Mouse (Mus musculus): ENCODE measurements around the gene Ift122. TPM values are rescaled to one million over a fixed set of nuclear protein-coding genes. Genes with fewer than 3 reads are reported as not detected.
A peak's percentile ranks its signal among the peaks of the same experiment; 100 is the strongest.
"Not testable (repeated sequence)": the region's sequence is repeated elsewhere in the genome, so short reads cannot be mapped to it uniquely, and the experiment has no call there.

Ift122 gene
- polyA plus RNA-seq, 1 experiment from 2014 or later, result 18.8 TPM

GRCm38 (mm10) chr6:115852446-115853090 is 702 bp upstream of the Ift122 start:
- peaks cover 6% of the 10 kb centered on the region; the same call in 1 of the 2 replicates for H3K36me3 ChIP-seq
- no peaks in the 10 kb centered on the region for H3K27me3 ChIP-seq (replicated peaks)
- H3K9me3 ChIP-seq, result no peaks in the 10 kb centered on the region
- peaks cover 12% of the 10 kb centered on the region; the same call in 1 of the 2 replicates for H3K4me1 ChIP-seq
- 5% methylated on average over 20 of the region's 20 CpGs for WGBS
- peak overlapping the region; percentile 30; the same call in 1 of the 2 replicates for H3K9ac ChIP-seq
- H3K4me2 ChIP-seq, result peak overlapping the region; percentile 70
- H3K4me3 ChIP-seq (replicated peaks), result peak overlapping the region; percentile 67
- no peak for ATAC-seq (ENCODE audit: insufficient read depth, low FRiP score, low read depth)
- peak overlapping the region; percentile 79 for H3K27ac ChIP-seq

GRCm38 (mm10) chr6:115853985-115854384 is 715 bp downstream of the Ift122 start:
- peak overlapping the region; percentile 53 for H3K9ac ChIP-seq
- peak overlapping the region; percentile 71 for H3K4me2 ChIP-seq
- H3K27me3 ChIP-seq (replicated peaks), result no peaks in the 10 kb centered on the region
- peak overlapping the region; percentile 90 for H3K27ac ChIP-seq
- peak overlapping the region; percentile 67 for H3K4me3 ChIP-seq (replicated peaks)
- no peak for ATAC-seq (ENCODE audit: insufficient read depth, low FRiP score, low read depth)
- peaks cover 13% of the 10 kb centered on the region for H3K4me1 ChIP-seq
- WGBS, result 36% methylated on average over 7 of the region's 7 CpGs
- peaks cover 6% of the 10 kb centered on the region; the same call in 1 of the 2 replicates for H3K36me3 ChIP-seq
- no peaks in the 10 kb centered on the region for H3K9me3 ChIP-seq

DNA sequence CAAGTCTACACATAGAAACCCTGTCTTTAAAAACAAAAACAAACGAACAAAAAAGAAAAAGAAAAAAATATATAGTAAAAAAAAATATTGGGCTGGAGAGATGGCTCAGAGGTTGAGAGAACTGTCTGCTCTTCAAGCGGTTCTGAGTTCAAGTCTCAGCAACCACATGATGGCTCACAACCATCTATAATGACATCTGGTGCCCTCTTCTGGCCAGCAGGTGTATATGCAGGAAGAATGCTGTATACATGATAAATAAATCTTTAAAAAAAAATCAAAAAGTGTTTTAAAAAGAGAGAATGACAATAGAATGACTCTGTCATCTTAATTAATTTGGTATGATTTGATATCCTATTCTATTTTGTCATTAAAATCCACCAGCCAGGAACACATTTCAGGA is 1.2 kb downstream of the Ift122 start:
- 61% methylated on average over 2 of the region's 2 CpGs for WGBS
- Histone ChIP-seq H3K4me1 (peaks cover 17% of the 10 kb centered on the region), H3K9ac (no peak overlapping the region), H3K36me3 (peaks cover 6% of the 10 kb centered on the region; the same call in 1 of the 2 replicates), H3K4me3 (replicated peaks) (no peak overlapping the region), H3K27ac (no peak overlapping the region), H3K9me3 (no peaks in the 10 kb centered on the region), H3K27me3 (replicated peaks) (no peaks in the 10 kb centered on the region), H3K4me2 (no peak overlapping the region)
- no peak for ATAC-seq (ENCODE audit: insufficient read depth, low FRiP score, low read depth)

GRCm38 (mm10) chr6:115855733-115856360 is 2.6 kb downstream of the Ift122 start:
- ATAC-seq (ENCODE audit: insufficient read depth, low FRiP score, low read depth), result no peak
- Histone ChIP-seq H3K4me3 (replicated peaks) (no peak overlapping the region), H3K9ac (no peak overlapping the region), H3K27me3 (replicated peaks) (no peaks in the 10 kb centered on the region), H3K36me3 (no peaks in the 10 kb centered on the region), H3K4me1 (peaks cover 26% of the 10 kb centered on the region), H3K9me3 (no peaks in the 10 kb centered on the region), H3K4me2 (0 out of 2 replicates have a peak overlapping the region, but pooled peaks have one; percentile 6), H3K27ac (peak overlapping the region; percentile 64)
- 71% methylated on average over 3 of the region's 3 CpGs for whole genome bisulfite sequencing

GRCm38 (mm10) chr6:115856361-115856745 is 3.1 kb downstream of the Ift122 start:
- 44% methylated on average over 4 of the region's 4 CpGs for WGBS
- H3K4me1 ChIP-seq, result peaks cover 26% of the 10 kb centered on the region
- H3K36me3 ChIP-seq, result no peaks in the 10 kb centered on the region
- H3K9ac ChIP-seq, result no peak overlapping the region
- H3K9me3 ChIP-seq, result no peaks in the 10 kb centered on the region
- no peaks in the 10 kb centered on the region for H3K27me3 ChIP-seq (replicated peaks)
- no peak overlapping the region for H3K4me3 ChIP-seq (replicated peaks)
- peak overlapping the region; percentile 6; the same call in 1 of the 2 replicates for H3K4me2 ChIP-seq
- no peak for ATAC-seq (ENCODE audit: insufficient read depth, low FRiP score, low read depth)
- peak overlapping the region; percentile 64 for H3K27ac ChIP-seq

GRCm38 (mm10) chr6:115859258-115859657 is 6.0 kb downstream of the Ift122 start:
- H3K4me3 ChIP-seq (replicated peaks), result no peak overlapping the region
- no peaks in the 10 kb centered on the region for H3K36me3 ChIP-seq
- H3K27me3 ChIP-seq (replicated peaks), result no peaks in the 10 kb centered on the region
- no peaks in the 10 kb centered on the region for H3K9me3 ChIP-seq
- peak overlapping the region; percentile 28; the same call in 1 of the 2 replicates for H3K27ac ChIP-seq
- H3K9ac ChIP-seq, result no peak overlapping the region
- 0 out of 2 replicates have a peak, but pooled peaks have one; percentile 19 for ATAC-seq (ENCODE audit: insufficient read depth, low FRiP score, low read depth)
- peaks cover 29% of the 10 kb centered on the region for H3K4me1 ChIP-seq
- WGBS, result 42% methylated on average over 4 of the region's 4 CpGs
- no peak overlapping the region for H3K4me2 ChIP-seq

DNA sequence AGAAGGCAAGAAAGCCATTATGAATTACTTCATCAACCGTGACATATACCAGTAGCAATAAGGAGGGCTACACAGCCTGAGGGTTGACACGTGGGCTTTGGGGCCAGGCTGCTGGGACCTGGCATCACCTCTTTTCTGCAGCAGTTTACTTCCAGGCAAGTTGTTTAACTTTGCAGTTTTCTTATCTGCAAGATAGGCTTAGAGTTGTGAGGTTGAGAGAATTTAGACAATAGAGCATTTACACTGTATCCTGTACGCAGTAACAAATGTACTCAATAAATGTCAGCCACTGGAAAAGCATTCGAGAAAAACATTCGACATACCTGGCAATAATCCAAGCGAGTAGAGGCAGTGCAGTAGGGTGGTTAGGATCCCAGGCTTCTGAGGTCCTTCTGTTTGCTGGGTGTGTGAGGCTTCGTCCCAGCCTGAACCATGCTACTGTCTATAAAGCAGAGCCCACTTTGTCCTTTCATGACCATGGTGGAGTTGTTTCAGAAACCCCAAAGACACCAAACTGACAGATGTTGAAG is 6.8 kb downstream of the Ift122 start:
- 37% methylated on average over 7 of the region's 7 CpGs for WGBS
- no peaks in the 10 kb centered on the region for H3K27me3 ChIP-seq (replicated peaks)
- no peaks in the 10 kb centered on the region for H3K36me3 ChIP-seq
- H3K9ac ChIP-seq, result no peak overlapping the region
- H3K4me2 ChIP-seq, result no peak overlapping the region
- peak; percentile 36; the same call in 1 of the 2 replicates for ATAC-seq (ENCODE audit: insufficient read depth, low FRiP score, low read depth)
- no peaks in the 10 kb centered on the region for H3K9me3 ChIP-seq
- H3K4me3 ChIP-seq (replicated peaks), result no peak overlapping the region
- H3K27ac ChIP-seq, result peak overlapping the region; percentile 52; the same call in 1 of the 2 replicates
- H3K4me1 ChIP-seq, result peaks cover 30% of the 10 kb centered on the region

DNA sequence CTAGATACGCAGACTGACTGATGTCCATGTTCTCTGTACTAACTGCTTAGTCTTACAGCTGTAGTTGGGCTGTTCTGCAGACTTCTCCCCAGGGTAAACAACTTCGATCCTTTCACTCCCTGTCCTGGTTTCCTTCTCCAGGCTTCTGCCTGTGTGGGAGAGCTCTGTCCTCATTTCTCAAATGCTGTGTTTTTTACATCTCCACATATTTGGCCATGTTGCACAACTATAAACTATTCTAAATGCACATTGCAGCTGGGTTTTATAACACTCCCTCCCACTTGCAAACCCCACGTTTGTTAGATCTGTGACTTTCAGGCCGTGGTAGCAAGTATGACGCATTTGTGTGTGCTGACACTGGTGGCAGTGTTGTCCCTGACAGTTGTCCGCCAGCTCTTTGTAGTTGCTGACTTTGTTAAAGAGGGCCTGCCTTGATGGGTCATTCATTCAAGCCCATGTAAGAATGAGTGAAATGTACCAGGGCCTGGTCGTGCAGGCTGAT is 10.1 kb downstream of the Ift122 start:
- H3K4me3 ChIP-seq (replicated peaks), result no peak overlapping the region
- WGBS, result 45% methylated on average over 7 of the region's 7 CpGs
- H3K4me1 ChIP-seq, result peaks cover 25% of the 10 kb centered on the region
- H3K9ac ChIP-seq, result no peak overlapping the region
- no peaks in the 10 kb centered on the region for H3K27me3 ChIP-seq (replicated peaks)
- H3K9me3 ChIP-seq, result no peaks in the 10 kb centered on the region
- no peaks in the 10 kb centered on the region for H3K36me3 ChIP-seq
- H3K27ac ChIP-seq, result peak overlapping the region; percentile 83
- no peak overlapping the region for H3K4me2 ChIP-seq
- 0 out of 2 replicates have a peak, but pooled peaks have one; percentile 29 for ATAC-seq (ENCODE audit: insufficient read depth, low FRiP score, low read depth)

GRCm38 (mm10) chr6:115865246-115865645 is 12.0 kb downstream of the Ift122 start:
- ATAC-seq (ENCODE audit: insufficient read depth, low FRiP score, low read depth), result no peak
- no peak overlapping the region for H3K27ac ChIP-seq
- no peaks in the 10 kb centered on the region for H3K9me3 ChIP-seq
- H3K4me1 ChIP-seq, result peaks cover 15% of the 10 kb centered on the region
- H3K27me3 ChIP-seq (replicated peaks), result no peaks in the 10 kb centered on the region
- H3K4me3 ChIP-seq (replicated peaks), result no peak overlapping the region
- H3K36me3 ChIP-seq, result no peaks in the 10 kb centered on the region
- no peak overlapping the region for H3K4me2 ChIP-seq
- 89% methylated on average over 4 of the region's 4 CpGs for WGBS
- H3K9ac ChIP-seq, result no peak overlapping the region

DNA sequence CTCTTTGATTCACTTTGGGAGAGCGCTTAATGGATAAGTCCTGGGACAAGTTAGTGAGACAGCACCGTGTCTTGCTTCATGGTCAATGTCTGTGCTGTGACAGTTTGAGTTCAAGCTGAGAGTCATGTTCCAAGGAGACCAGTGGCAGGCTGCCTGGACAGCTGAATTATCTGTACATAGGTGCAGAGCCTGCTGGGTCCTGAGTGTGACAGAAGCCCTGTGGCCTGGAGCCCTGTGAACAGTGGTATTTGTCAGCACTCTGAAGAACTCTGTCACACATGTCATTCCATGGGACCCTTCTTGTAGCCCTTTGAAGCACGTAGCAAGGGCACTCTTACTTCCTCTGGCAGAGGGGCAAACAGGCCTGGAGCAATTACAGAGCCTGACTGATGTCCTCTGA is 13.9 kb downstream of the Ift122 start:
- ATAC-seq (ENCODE audit: insufficient read depth, low FRiP score, low read depth), result not testable (repeated sequence)
- WGBS, result no CpG with 5 or more reads among the region's 3 CpGs

DNA sequence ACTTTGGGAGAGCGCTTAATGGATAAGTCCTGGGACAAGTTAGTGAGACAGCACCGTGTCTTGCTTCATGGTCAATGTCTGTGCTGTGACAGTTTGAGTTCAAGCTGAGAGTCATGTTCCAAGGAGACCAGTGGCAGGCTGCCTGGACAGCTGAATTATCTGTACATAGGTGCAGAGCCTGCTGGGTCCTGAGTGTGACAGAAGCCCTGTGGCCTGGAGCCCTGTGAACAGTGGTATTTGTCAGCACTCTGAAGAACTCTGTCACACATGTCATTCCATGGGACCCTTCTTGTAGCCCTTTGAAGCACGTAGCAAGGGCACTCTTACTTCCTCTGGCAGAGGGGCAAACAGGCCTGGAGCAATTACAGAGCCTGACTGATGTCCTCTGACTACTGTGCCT is 18.0 kb downstream of the Ift122 start:
- H3K4me2 ChIP-seq; H3K9me3 ChIP-seq; H3K4me3 ChIP-seq (replicated peaks); ATAC-seq (ENCODE audit: insufficient read depth, low FRiP score, low read depth); H3K27ac ChIP-seq; H3K27me3 ChIP-seq (replicated peaks); H3K4me1 ChIP-seq; H3K36me3 ChIP-seq; H3K9ac ChIP-seq: not testable (repeated sequence)
- WGBS, result no CpG with 5 or more reads among the region's 3 CpGs

More for the DNA sequence above, 13.9 kb downstream of the Ift122 start:
- not testable (repeated sequence) for H3K4me3 ChIP-seq (replicated peaks); H3K4me1 ChIP-seq; H3K36me3 ChIP-seq; H3K27ac ChIP-seq; H3K9me3 ChIP-seq; H3K4me2 ChIP-seq; H3K9ac ChIP-seq; H3K27me3 ChIP-seq (replicated peaks)

DNA sequence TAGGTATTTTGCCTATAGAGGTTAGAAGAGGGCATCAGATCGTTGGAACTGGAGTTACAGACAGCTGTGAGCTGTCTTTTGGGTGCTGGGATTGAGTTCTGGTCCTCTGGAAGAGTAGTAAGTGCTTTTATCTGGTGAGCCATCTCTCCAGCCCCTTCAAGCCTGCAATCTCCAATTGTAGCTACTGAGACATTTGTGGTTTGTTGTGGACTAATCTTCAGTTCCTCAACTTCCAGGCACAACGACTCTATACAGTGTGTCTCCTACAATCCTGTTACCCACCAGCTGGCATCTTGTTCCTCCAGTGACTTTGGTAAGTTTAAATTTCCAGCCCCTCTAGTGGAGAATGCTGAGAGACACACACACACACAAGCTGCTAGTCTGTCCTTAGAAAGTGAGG is 24.0 kb downstream of the Ift122 start:
- ATAC-seq (ENCODE audit: insufficient read depth, low FRiP score, low read depth), result no peak
- no peaks in the 10 kb centered on the region for H3K27me3 ChIP-seq (replicated peaks)
- H3K4me2 ChIP-seq, result no peak overlapping the region
- H3K4me1 ChIP-seq, result no peaks in the 10 kb centered on the region; the same call in 1 of the 2 replicates
- no peak overlapping the region for H3K9ac ChIP-seq
- peaks cover 6% of the 10 kb centered on the region; the same call in 1 of the 2 replicates for H3K36me3 ChIP-seq
- no peaks in the 10 kb centered on the region for H3K9me3 ChIP-seq
- no peak overlapping the region for H3K4me3 ChIP-seq (replicated peaks)
- 72% methylated on average over 2 of the region's 2 CpGs for WGBS
- no peak overlapping the region for H3K27ac ChIP-seq

Measured in stomach, embryonic 15.5 days (tissue).